Mouse (Mus musculus): ENCODE measurements at regions not wholly inside any gene's neighbourhood (a gene's known extent, or its start where the extent isn't known, plus 50 kb on each side); places are given as distances from the start of the nearest gene placed in this dataset.
"Not testable (repeated sequence)": the region's sequence is repeated elsewhere in the genome, so short reads cannot be mapped to it uniquely, and the experiment has no call there.

GRCm38 (mm10) chr9:90618154-90618553 lies 347.6 kb upstream of the Tbc1d2b start:
- no peak for DNase-seq (ENCODE audit: low spot score in 2 of 2)
- intact Hi-C loops (cut with DNase I), result no loop called here

GRCm38 (mm10) chr9:90597894-90598293 lies 327.3 kb upstream of the Tbc1d2b start:
- intact Hi-C loops (cut with DNase I), result no loop called here
- no peak for DNase-seq (ENCODE audit: low spot score in 2 of 2)

- intact Hi-C loops (cut with DNase I), result no loop called here
- no peak for DNase-seq (ENCODE audit: low spot score in 2 of 2)
Observed at GRCm38 (mm10) chr9:90556742-90557141, 286.1 kb upstream of the Tbc1d2b start.

- DNase-seq (ENCODE audit: low spot score in 2 of 2), result no peak
- intact Hi-C loops (cut with DNase I), result no loop called here
Observed at GRCm38 (mm10) chr9:90556216-90556615, 285.6 kb upstream of the Tbc1d2b start.

GRCm38 (mm10) chr9:90547931-90548330 lies 277.3 kb upstream of the Tbc1d2b start:
- intact Hi-C loops (cut with DNase I), result no loop called here
- no peak for DNase-seq (ENCODE audit: low spot score in 2 of 2)

- DNase-seq (ENCODE audit: low spot score in 2 of 2), result peak; percentile 4 to 72
- intact Hi-C loops (cut with DNase I), result no loop called here
Observed at GRCm38 (mm10) chr9:90546720-90547119, 276.1 kb upstream of the Tbc1d2b start.

GRCm38 (mm10) chr9:90537683-90538082 lies 267.1 kb upstream of the Tbc1d2b start:
- DNase-seq (ENCODE audit: low spot score in 2 of 2); intact Hi-C loops (cut with DNase I): not testable (repeated sequence)

- intact Hi-C loops (cut with DNase I), result no loop called here
- DNase-seq (ENCODE audit: low spot score in 2 of 2), result no peak
Observed at GRCm38 (mm10) chr9:90533372-90533771, 262.8 kb upstream of the Tbc1d2b start.

GRCm38 (mm10) chr9:90521186-90521585 lies 250.6 kb upstream of the Tbc1d2b start:
- intact Hi-C loops (cut with DNase I), result no loop called here

GRCm38 (mm10) chr9:90494888-90495287 lies 224.3 kb upstream of the Tbc1d2b start:
- intact Hi-C loops (cut with DNase I), result no loop called here
- DNase-seq (ENCODE audit: low spot score in 2 of 2), result no peak

More at GRCm38 (mm10) chr9:90521186-90521585, 250.6 kb upstream of the Tbc1d2b start:
- DNase-seq (ENCODE audit: low spot score in 2 of 2), result no peak

GRCm38 (mm10) chr9:90490561-90491152 lies 220.1 kb upstream of the Tbc1d2b start:
- intact Hi-C loops (cut with DNase I), result no loop called here
- DNase-seq (ENCODE audit: low spot score in 2 of 2), result no peak

- DNase-seq (ENCODE audit: low spot score in 2 of 2), result no peak
- intact Hi-C loops (cut with DNase I), result no loop called here
Observed at GRCm38 (mm10) chr9:90450579-90450978, 180.0 kb upstream of the Tbc1d2b start.

- intact Hi-C loops (cut with DNase I), result loop anchor here (1.0 kb wide), 1 partner anchor 241 kb away; no protein-coding TSS in a partner anchor
- peak; percentile 3 to 19 for DNase-seq (ENCODE audit: low spot score in 2 of 2)
Observed at GRCm38 (mm10) chr9:90446957-90447356, 176.4 kb upstream of the Tbc1d2b start.

GRCm38 (mm10) chr9:90434902-90435301 lies 164.3 kb upstream of the Tbc1d2b start:
- intact Hi-C loops (cut with DNase I), result no loop called here
- DNase-seq (ENCODE audit: low spot score in 2 of 2), result no peak

GRCm38 (mm10) chr9:90430898-90431297 lies 160.3 kb upstream of the Tbc1d2b start:
- intact Hi-C loops (cut with DNase I), result no loop called here
- DNase-seq (ENCODE audit: low spot score in 2 of 2), result no peak

- intact Hi-C loops (cut with DNase I), result no loop called here
- DNase-seq (ENCODE audit: low spot score in 2 of 2), result no peak
Observed at GRCm38 (mm10) chr9:90421662-90422061, 151.1 kb upstream of the Tbc1d2b start.

- intact Hi-C loops (cut with DNase I), result no loop called here
- no peak for DNase-seq (ENCODE audit: low spot score in 2 of 2)
Observed at GRCm38 (mm10) chr9:90419762-90420541, 149.3 kb upstream of the Tbc1d2b start.

- DNase-seq (ENCODE audit: low spot score in 2 of 2), result no peak
- intact Hi-C loops (cut with DNase I), result no loop called here
Observed at GRCm38 (mm10) chr9:90408789-90409188, 138.2 kb upstream of the Tbc1d2b start.

GRCm38 (mm10) chr9:90407573-90407972 lies 137.0 kb upstream of the Tbc1d2b start:
- intact Hi-C loops (cut with DNase I), result no loop called here
- no peak for DNase-seq (ENCODE audit: low spot score in 2 of 2)

GRCm38 (mm10) chr9:90388401-90388800 lies 117.8 kb upstream of the Tbc1d2b start:
- intact Hi-C loops (cut with DNase I), result no loop called here
- no peak for DNase-seq (ENCODE audit: low spot score in 2 of 2)

- no peak for DNase-seq (ENCODE audit: low spot score in 2 of 2)
- intact Hi-C loops (cut with DNase I), result no loop called here
Observed at GRCm38 (mm10) chr9:90385047-90385446, 114.4 kb upstream of the Tbc1d2b start.
